Mouse (Mus musculus): ENCODE measurements around the gene Clnk. TPM values are rescaled to one million over a fixed set of nuclear protein-coding genes. Genes with fewer than 3 reads are reported as not detected.

The Clnk gene
- polyA plus RNA-seq, 1 experiment from 2014 or later, result 0.14 TPM

DNA sequence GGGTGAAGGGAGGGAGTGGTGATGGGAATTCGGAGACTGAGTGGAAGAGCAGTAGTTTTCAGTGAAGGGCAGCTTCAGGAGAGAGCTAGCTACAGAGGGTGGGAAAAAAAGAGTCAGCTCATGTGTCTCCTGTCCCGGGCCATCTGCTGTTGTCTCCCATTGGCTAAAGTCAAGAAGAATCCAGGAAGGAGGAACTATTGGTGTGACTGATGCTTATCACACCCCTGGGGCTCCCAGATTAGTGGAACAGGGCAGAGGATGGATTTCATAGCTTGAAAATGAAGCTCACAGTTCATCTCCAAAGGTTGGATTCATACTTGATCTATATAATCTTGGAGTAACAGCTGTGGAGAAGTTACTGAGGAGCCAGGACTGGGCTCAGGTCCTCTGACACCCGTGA is 13.6 kb downstream of the Clnk start:
- H3K9ac ChIP-seq (ENCODE audit: low read depth, low read length), result no peak overlapping the region
- H3K4me2 ChIP-seq (ENCODE audit: low read length), result no peak overlapping the region
- no peak for ATAC-seq
- H3K27me3 ChIP-seq (ENCODE audit: control insufficient read depth, insufficient read depth, low read depth, low read length), result no peaks in the 10 kb centered on the region
- no peaks in the 10 kb centered on the region for H3K4me1 ChIP-seq (ENCODE audit: control insufficient read depth, insufficient read depth, low read length)
- WGBS, result 79% methylated on average over 3 of the region's 3 CpGs
- no peak overlapping the region for H3K27ac ChIP-seq (ENCODE audit: low read length)
- H3K4me3 ChIP-seq (ENCODE audit: low read depth, low read length), result no peak overlapping the region
- H3K9me3 ChIP-seq (replicated peaks; ENCODE audit: control insufficient read depth, low read length, poor library complexity, severe bottlenecking), result no peaks in the 10 kb centered on the region
- H3K36me3 ChIP-seq (ENCODE audit: control insufficient read depth, insufficient read depth, low read length), result no peaks in the 10 kb centered on the region

- WGBS, result 65% methylated on average over 13 of the region's 13 CpGs
- no peak overlapping the region for H3K9ac ChIP-seq (ENCODE audit: low read depth, low read length)
- H3K4me2 ChIP-seq (ENCODE audit: low read length), result no peak overlapping the region
- no peaks in the 10 kb centered on the region for H3K9me3 ChIP-seq (replicated peaks; ENCODE audit: control insufficient read depth, low read length, poor library complexity, severe bottlenecking)
- H3K4me3 ChIP-seq (ENCODE audit: low read depth, low read length), result no peak overlapping the region
- H3K4me1 ChIP-seq (ENCODE audit: control insufficient read depth, insufficient read depth, low read length), result no peaks in the 10 kb centered on the region
- H3K27me3 ChIP-seq (ENCODE audit: control insufficient read depth, insufficient read depth, low read depth, low read length), result no peaks in the 10 kb centered on the region
- H3K36me3 ChIP-seq (ENCODE audit: control insufficient read depth, insufficient read depth, low read length), result no peaks in the 10 kb centered on the region
- no peak for ATAC-seq
- no peak overlapping the region for H3K27ac ChIP-seq (ENCODE audit: low read length)
Measured at GRCm38 (mm10) chr5:38862288-38862985, 14.2 kb downstream of the Clnk start.

GRCm38 (mm10) chr5:38858015-38858721 is 18.4 kb downstream of the Clnk start:
- no peak overlapping the region for H3K4me2 ChIP-seq (ENCODE audit: low read length)
- WGBS, result 64% methylated on average over 4 of the region's 4 CpGs
- no peaks in the 10 kb centered on the region for H3K9me3 ChIP-seq (replicated peaks; ENCODE audit: control insufficient read depth, low read length, poor library complexity, severe bottlenecking)
- no peak overlapping the region for H3K4me3 ChIP-seq (ENCODE audit: low read depth, low read length)
- no peaks in the 10 kb centered on the region for H3K27me3 ChIP-seq (ENCODE audit: control insufficient read depth, insufficient read depth, low read depth, low read length)
- H3K27ac ChIP-seq (ENCODE audit: low read length), result no peak overlapping the region
- ATAC-seq, result no peak
- no peaks in the 10 kb centered on the region for H3K36me3 ChIP-seq (ENCODE audit: control insufficient read depth, insufficient read depth, low read length)
- H3K9ac ChIP-seq (ENCODE audit: low read depth, low read length), result no peak overlapping the region
- no peaks in the 10 kb centered on the region for H3K4me1 ChIP-seq (ENCODE audit: control insufficient read depth, insufficient read depth, low read length)

DNA sequence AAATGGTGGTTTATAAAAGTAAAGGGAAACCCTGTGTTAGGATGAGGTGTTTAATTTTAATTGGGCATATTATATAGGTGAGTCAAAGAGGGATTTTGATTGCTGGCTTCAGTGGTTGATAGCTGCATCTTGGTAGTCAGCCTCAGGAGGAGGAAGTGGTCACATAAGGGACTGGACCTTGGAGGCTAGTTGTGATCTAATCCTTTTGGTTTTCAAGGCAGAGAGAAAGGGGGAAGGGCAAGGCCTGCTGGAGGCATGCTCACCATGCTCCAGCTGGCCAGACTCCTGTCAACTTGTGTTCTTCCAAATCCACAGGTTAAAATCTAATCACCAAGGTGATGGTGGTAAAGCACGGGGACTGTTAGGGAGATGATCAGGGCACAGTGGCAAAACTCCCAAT is 19.0 kb downstream of the Clnk start:
- Histone ChIP-seq H3K27ac (ENCODE audit: low read length) (no peak overlapping the region), H3K36me3 (ENCODE audit: control insufficient read depth, insufficient read depth, low read length) (no peaks in the 10 kb centered on the region), H3K27me3 (ENCODE audit: control insufficient read depth, insufficient read depth, low read depth, low read length) (no peaks in the 10 kb centered on the region), H3K4me2 (ENCODE audit: low read length) (no peak overlapping the region), H3K4me1 (ENCODE audit: control insufficient read depth, insufficient read depth, low read length) (no peaks in the 10 kb centered on the region), H3K9ac (ENCODE audit: low read depth, low read length) (no peak overlapping the region), H3K4me3 (ENCODE audit: low read depth, low read length) (no peak overlapping the region), H3K9me3 (replicated peaks; ENCODE audit: control insufficient read depth, low read length, poor library complexity, severe bottlenecking) (no peaks in the 10 kb centered on the region)
- no peak for ATAC-seq
- WGBS, result 85% methylated on average over 1 of the region's 1 CpGs

DNA sequence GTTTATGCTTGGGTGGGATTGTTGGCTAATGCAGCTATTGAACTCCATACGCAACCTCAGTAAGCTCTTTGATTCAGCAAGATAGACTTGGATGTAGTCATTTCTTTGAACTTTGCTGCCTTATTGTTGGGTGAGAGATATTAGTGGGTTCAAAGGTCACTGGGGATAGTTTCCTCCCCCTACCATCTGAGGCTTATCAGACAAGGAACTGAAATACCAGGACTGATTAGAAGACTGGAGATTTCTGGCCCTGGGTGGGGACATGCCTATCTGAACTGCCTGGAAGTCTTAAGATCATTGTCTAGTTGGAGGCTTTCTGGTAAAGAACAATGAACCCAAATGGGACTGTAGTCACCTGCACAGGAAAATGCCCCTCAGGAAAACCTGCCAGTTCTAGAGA is 26.4 kb downstream of the Clnk start:
- 91% methylated on average over 1 of the region's 1 CpGs for WGBS
- no peak for ATAC-seq
- Histone ChIP-seq H3K9me3 (replicated peaks; ENCODE audit: control insufficient read depth, low read length, poor library complexity, severe bottlenecking) (no peaks in the 10 kb centered on the region), H3K27me3 (ENCODE audit: control insufficient read depth, insufficient read depth, low read depth, low read length) (no peaks in the 10 kb centered on the region), H3K9ac (ENCODE audit: low read depth, low read length) (no peak overlapping the region), H3K4me2 (ENCODE audit: low read length) (no peak overlapping the region), H3K36me3 (ENCODE audit: control insufficient read depth, insufficient read depth, low read length) (no peaks in the 10 kb centered on the region), H3K4me1 (ENCODE audit: control insufficient read depth, insufficient read depth, low read length) (no peaks in the 10 kb centered on the region), H3K27ac (ENCODE audit: low read length) (no peak overlapping the region), H3K4me3 (ENCODE audit: low read depth, low read length) (no peak overlapping the region)

DNA sequence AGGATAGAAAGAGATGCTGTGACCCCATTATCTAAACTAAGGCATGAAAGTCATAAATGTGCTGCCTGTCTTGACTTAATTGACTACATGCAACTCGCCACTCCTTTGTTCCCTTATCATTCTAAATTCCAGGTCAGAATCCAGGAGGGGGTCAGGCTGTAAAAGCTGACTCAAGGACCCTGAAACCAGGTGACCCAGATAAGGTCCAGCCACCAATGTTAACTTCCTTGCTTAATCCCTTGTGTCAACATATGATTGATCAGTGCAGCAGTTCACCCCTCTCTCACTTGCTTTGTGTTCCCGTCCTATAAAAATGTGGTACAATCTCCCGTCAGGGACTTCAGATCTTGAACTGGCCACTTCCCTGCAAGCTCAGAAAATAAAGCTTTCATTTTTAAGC is 31.1 kb downstream of the Clnk start:
- Histone ChIP-seq H3K9ac (ENCODE audit: low read depth, low read length) (no peak overlapping the region), H3K27me3 (ENCODE audit: control insufficient read depth, insufficient read depth, low read depth, low read length) (no peaks in the 10 kb centered on the region), H3K9me3 (replicated peaks; ENCODE audit: control insufficient read depth, low read length, poor library complexity, severe bottlenecking) (no peaks in the 10 kb centered on the region), H3K27ac (ENCODE audit: low read length) (no peak overlapping the region), H3K4me1 (ENCODE audit: control insufficient read depth, insufficient read depth, low read length) (no peaks in the 10 kb centered on the region), H3K4me3 (ENCODE audit: low read depth, low read length) (no peak overlapping the region), H3K4me2 (ENCODE audit: low read length) (no peak overlapping the region), H3K36me3 (ENCODE audit: control insufficient read depth, insufficient read depth, low read length) (no peaks in the 10 kb centered on the region)
- WGBS, result 60% methylated on average over 3 of the region's 3 CpGs
- no peak for ATAC-seq

GRCm38 (mm10) chr5:38844312-38844711 is 32.3 kb downstream of the Clnk start:
- Histone ChIP-seq H3K4me1 (ENCODE audit: control insufficient read depth, insufficient read depth, low read length) (no peaks in the 10 kb centered on the region), H3K27ac (ENCODE audit: low read length) (no peak overlapping the region), H3K27me3 (ENCODE audit: control insufficient read depth, insufficient read depth, low read depth, low read length) (no peaks in the 10 kb centered on the region), H3K36me3 (ENCODE audit: control insufficient read depth, insufficient read depth, low read length) (no peaks in the 10 kb centered on the region), H3K9me3 (replicated peaks; ENCODE audit: control insufficient read depth, low read length, poor library complexity, severe bottlenecking) (no peaks in the 10 kb centered on the region), H3K4me3 (ENCODE audit: low read depth, low read length) (no peak overlapping the region), H3K9ac (ENCODE audit: low read depth, low read length) (no peak overlapping the region), H3K4me2 (ENCODE audit: low read length) (no peak overlapping the region)
- no peak for ATAC-seq
- WGBS, result 92% methylated on average over 2 of the region's 2 CpGs

DNA sequence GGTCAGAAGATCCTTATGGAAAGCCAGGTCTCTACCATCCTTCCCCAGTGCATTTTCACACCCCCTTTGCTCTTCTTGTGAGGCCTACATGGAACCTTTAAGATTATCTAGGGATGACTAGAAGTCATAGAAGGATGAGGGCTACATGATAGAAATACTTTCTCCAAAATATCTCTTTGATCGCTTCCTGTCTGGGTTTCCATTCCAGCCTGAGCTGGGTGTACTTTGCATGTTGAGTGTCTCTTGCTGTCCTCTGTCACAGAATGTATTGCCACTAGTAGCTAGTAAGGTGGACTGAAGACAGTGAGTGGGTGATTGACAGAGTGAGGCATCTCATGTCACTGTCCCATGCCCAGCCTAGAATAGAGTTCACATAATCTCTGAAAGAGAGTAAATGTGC is 36.6 kb downstream of the Clnk start:
- Histone ChIP-seq H3K27ac (ENCODE audit: low read length) (no peak overlapping the region), H3K4me3 (ENCODE audit: low read depth, low read length) (no peak overlapping the region), H3K27me3 (ENCODE audit: control insufficient read depth, insufficient read depth, low read depth, low read length) (no peaks in the 10 kb centered on the region), H3K4me2 (ENCODE audit: low read length) (no peak overlapping the region), H3K36me3 (ENCODE audit: control insufficient read depth, insufficient read depth, low read length) (no peaks in the 10 kb centered on the region), H3K9me3 (replicated peaks; ENCODE audit: control insufficient read depth, low read length, poor library complexity, severe bottlenecking) (no peaks in the 10 kb centered on the region), H3K4me1 (ENCODE audit: control insufficient read depth, insufficient read depth, low read length) (no peaks in the 10 kb centered on the region), H3K9ac (ENCODE audit: low read depth, low read length) (no peak overlapping the region)
- WGBS, result 100% methylated on average over 1 of the region's 1 CpGs
- no peak for ATAC-seq

GRCm38 (mm10) chr5:38827310-38827709 is 49.3 kb downstream of the Clnk start:
- Histone ChIP-seq H3K4me1 (ENCODE audit: control insufficient read depth, insufficient read depth, low read length) (no peaks in the 10 kb centered on the region), H3K27me3 (ENCODE audit: control insufficient read depth, insufficient read depth, low read depth, low read length) (no peaks in the 10 kb centered on the region), H3K36me3 (ENCODE audit: control insufficient read depth, insufficient read depth, low read length) (no peaks in the 10 kb centered on the region), H3K27ac (ENCODE audit: low read length) (no peak overlapping the region), H3K4me3 (ENCODE audit: low read depth, low read length) (no peak overlapping the region), H3K4me2 (ENCODE audit: low read length) (no peak overlapping the region), H3K9ac (ENCODE audit: low read depth, low read length) (no peak overlapping the region), H3K9me3 (replicated peaks; ENCODE audit: control insufficient read depth, low read length, poor library complexity, severe bottlenecking) (no peaks in the 10 kb centered on the region)
- no peak for ATAC-seq
- 90% methylated on average over 6 of the region's 6 CpGs for WGBS

Measured in midbrain, embryonic 16.5 days (tissue).